Mouse (Mus musculus): ENCODE measurements around the gene Sebox. TPM values are rescaled to one million over a fixed set of nuclear protein-coding genes. Genes with fewer than 3 reads are reported as not detected.
A peak's percentile ranks its signal among the peaks of the same experiment; 100 is the strongest.
"Not testable (repeated sequence)": the region's sequence is repeated elsewhere in the genome, so short reads cannot be mapped to it uniquely, and the experiment has no call there.

Sebox gene
- polyA plus RNA-seq, 1 experiment from 2014 or later = 0.12 TPM

DNA sequence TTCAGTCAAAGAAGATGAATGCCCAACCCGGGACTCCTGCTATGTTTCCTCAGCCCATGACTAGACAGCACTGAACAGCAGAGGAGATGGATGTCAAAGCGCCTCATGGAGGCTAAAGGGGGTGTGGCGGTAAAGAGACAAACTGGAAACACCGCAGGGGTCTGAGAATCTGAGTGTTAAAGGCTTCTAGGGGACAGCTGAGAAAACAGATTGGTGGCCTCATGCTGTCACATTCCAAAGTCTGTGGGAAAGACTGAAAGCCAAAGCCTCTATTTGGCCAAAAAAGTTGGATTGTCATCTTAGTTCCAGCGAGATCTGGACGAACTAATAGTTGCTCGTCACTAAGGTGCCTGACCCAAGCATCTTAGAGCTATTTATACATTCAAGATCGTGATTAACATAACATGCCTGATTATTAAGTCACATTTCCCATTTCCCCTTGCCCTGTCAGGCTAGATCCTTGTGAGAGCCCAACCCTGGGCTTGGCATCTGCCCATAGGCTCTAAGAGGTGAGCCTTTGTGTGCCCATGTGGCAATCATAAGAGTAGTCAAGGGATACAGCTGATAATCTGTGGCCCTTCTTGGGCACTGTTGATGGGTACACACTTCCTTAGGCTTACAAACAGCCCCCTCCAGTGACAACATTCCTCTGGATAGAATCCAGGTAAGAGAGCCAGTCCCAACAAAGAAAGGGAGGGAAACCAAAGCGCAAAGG, 20.2 kb downstream of the Sebox start:
- H3K36me3 ChIP-seq = peaks cover 93% of the 10 kb centered on the region
- no peaks in the 10 kb centered on the region for H3K4me1 ChIP-seq
- H3K9ac ChIP-seq = no peak overlapping the region
- WGBS (ENCODE audit: insufficient replicate concordance) = 79% methylated on average over 9 of the region's 9 CpGs
- H3K4me2 ChIP-seq = no peak overlapping the region
- H3K27ac ChIP-seq = no peak overlapping the region
- ATAC-seq = no peak
- H3K4me3 ChIP-seq = no peak overlapping the region
- H3K9me3 ChIP-seq (replicated peaks) = no peaks in the 10 kb centered on the region
- no peaks in the 10 kb centered on the region for H3K27me3 ChIP-seq (replicated peaks)

DNA sequence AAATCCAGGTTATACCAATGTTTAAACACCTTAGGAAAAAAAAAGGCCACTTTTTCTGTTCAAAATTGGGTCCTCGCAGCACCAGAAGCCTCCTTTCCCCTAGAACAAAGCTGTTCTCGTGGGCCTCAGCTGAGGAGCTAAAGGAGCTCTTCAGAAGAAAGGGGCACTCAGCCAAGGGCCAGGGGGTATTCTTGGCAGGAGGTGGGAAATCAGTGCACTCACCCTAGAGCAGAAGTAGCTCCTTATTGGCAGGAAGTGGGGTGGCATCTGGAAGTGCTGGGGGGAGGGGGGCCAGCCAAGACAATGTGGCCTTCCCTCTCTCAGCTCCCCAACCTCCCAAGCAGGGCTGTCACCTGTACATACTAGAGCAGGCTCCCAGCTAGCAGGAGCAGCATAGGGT, 21.6 kb downstream of the Sebox start:
- WGBS (ENCODE audit: insufficient replicate concordance) = 89% methylated on average over 2 of the region's 2 CpGs
- no peak for ATAC-seq
- Histone ChIP-seq H3K27me3 (replicated peaks) (no peaks in the 10 kb centered on the region), H3K9ac (no peak overlapping the region), H3K9me3 (replicated peaks) (no peaks in the 10 kb centered on the region), H3K36me3 (peaks cover 94% of the 10 kb centered on the region), H3K27ac (no peak overlapping the region), H3K4me2 (no peak overlapping the region), H3K4me1 (no peaks in the 10 kb centered on the region), H3K4me3 (no peak overlapping the region)

DNA sequence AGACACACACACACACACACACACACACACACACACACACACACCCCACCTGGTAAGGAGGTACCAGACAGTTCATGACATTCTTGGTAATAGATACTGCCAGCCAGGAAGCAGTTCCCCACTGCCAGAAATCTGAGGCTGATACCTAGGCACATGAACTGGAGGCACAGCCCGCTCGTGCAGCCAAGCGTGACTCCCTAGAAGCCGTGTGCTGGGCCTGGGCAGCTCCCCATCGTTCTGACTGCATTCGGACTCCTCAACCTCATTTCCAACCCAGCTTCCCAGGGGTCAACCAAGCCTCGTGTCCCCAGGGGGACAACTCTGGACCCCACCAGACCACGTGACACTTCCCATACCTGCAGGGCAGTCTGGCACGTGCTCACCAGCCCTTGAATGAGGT, 25.5 kb downstream of the Sebox start:
- no peak for ATAC-seq

DNA sequence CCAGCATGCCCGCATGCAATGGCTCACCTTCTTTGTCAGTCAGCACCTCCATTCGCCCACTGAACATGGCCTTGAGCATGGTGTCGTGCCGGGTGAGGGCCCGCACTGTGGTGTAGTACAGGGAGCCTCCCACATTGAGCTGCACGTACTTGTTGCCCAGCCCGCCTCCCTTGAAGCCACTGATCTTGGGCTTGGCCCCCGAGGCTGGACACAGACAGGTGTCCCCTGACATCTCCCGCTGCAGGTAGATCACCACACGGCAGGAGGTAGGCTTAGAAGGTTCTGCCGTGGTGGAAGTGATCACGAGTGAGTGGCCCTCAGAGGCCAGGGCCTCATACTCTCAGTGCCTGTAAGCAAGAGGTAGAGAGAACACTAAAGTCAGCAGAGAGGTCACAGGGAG, 26.8 kb downstream of the Sebox start:
- ATAC-seq = no peak
- H3K4me3 ChIP-seq = no peak overlapping the region

More for the DNA sequence above, 25.5 kb downstream of the Sebox start:
- Histone ChIP-seq H3K4me2 (no peak overlapping the region), H3K27me3 (replicated peaks) (no peaks in the 10 kb centered on the region), H3K27ac (no peak overlapping the region), H3K4me3 (no peak overlapping the region), H3K4me1 (no peaks in the 10 kb centered on the region), H3K9me3 (replicated peaks) (no peaks in the 10 kb centered on the region), H3K9ac (no peak overlapping the region), H3K36me3 (peaks cover 58% of the 10 kb centered on the region)
- WGBS (ENCODE audit: insufficient replicate concordance) = 78% methylated on average over 9 of the region's 9 CpGs

DNA sequence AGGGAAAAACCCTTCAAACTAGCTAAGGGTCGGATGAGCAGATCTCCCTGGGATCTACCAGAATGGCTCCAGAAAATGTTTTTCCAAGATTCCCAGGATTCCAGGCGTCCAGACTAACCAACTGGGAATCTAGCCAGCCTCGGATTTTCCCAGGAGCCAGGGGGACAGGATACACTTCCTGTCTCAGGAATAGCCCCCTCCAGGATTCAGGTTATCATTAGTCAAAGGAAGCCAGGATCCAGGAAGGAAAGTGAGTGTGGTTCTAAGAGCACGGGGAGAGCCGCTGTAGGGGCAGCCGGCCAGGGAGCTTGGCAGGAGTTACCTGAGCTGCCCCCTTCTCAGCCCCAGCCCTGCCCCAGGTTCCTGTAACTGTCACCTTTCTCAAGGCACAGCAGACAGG, 27.8 kb downstream of the Sebox start:
- no peak overlapping the region for H3K9ac ChIP-seq
- ATAC-seq = no peak
- no peaks in the 10 kb centered on the region for H3K27me3 ChIP-seq (replicated peaks)
- whole genome bisulfite sequencing (ENCODE audit: insufficient replicate concordance) = 57% methylated on average over 6 of the region's 6 CpGs
- no peak overlapping the region for H3K4me2 ChIP-seq
- peaks cover 39% of the 10 kb centered on the region for H3K36me3 ChIP-seq
- H3K4me1 ChIP-seq = peaks cover 12% of the 10 kb centered on the region
- no peaks in the 10 kb centered on the region for H3K9me3 ChIP-seq (replicated peaks)
- H3K27ac ChIP-seq = 0 out of 2 replicates have a peak overlapping the region, but pooled peaks have one; percentile 24
- H3K4me3 ChIP-seq = no peak overlapping the region

More for the DNA sequence above, 26.8 kb downstream of the Sebox start:
- Histone ChIP-seq H3K9ac (no peak overlapping the region), H3K4me2 (no peak overlapping the region), H3K4me1 (peaks cover 3% of the 10 kb centered on the region), H3K27ac (peak overlapping the region; percentile 24; the same call in 1 of the 2 replicates), H3K27me3 (replicated peaks) (no peaks in the 10 kb centered on the region), H3K36me3 (peaks cover 48% of the 10 kb centered on the region), H3K9me3 (replicated peaks) (no peaks in the 10 kb centered on the region)
- WGBS (ENCODE audit: insufficient replicate concordance) = 79% methylated on average over 12 of the region's 12 CpGs

DNA sequence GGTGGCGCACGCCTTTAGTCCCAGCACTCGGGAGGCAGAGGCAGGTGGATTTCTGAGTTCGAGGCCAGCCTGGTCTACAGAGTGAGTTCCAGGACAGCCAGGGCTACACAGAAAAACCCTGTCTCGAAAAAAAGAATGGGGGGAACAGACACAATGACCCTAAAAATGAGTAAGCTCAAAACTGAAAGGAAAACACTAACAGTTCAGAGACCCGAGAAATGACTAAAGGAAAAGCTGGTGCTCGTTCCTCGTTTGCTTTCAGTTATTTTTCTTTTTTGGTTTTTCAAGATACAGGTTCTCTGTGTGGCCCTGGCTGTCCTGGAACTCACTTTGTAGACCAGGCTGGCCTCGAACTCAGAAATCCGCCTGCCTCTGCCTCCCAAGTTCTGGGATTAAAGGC, 28.3 kb downstream of the Sebox start:
- not testable (repeated sequence) for ATAC-seq; H3K27ac ChIP-seq; H3K4me3 ChIP-seq; H3K9me3 ChIP-seq (replicated peaks); H3K27me3 ChIP-seq (replicated peaks); H3K9ac ChIP-seq; H3K4me2 ChIP-seq
- Histone ChIP-seq H3K36me3 (peaks cover 34% of the 10 kb centered on the region), H3K4me1 (peaks cover 12% of the 10 kb centered on the region)
- 68% methylated on average over 10 of the region's 10 CpGs for WGBS (ENCODE audit: insufficient replicate concordance)

DNA sequence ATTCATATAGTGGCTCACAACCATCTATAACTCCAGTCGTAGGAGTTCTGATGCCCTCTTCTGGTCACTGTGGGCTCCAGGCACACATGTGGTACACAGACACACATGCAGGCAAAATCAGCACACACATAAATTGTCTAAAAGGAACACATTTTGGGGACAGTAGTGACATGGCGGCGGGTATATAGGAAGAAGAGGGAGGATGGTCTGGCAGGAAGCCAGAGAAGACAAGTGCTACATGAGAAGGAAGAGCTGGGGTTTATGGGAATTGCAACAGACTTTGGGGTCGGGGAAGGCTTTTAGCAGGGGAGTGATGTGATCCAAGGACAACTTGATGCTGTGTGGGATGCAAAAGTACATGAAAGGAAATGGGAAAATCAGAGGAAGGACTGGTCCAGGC, 31.3 kb downstream of the Sebox start:
- H3K4me2 ChIP-seq = peak overlapping the region; percentile 83
- H3K9ac ChIP-seq = no peak overlapping the region
- no peak overlapping the region for H3K4me3 ChIP-seq
- H3K36me3 ChIP-seq = peaks cover 19% of the 10 kb centered on the region
- H3K27ac ChIP-seq = no peak overlapping the region
- H3K9me3 ChIP-seq (replicated peaks) = no peaks in the 10 kb centered on the region
- H3K4me1 ChIP-seq = peaks cover 35% of the 10 kb centered on the region
- no peaks in the 10 kb centered on the region for H3K27me3 ChIP-seq (replicated peaks)
- no peak for ATAC-seq
- 79% methylated on average over 4 of the region's 4 CpGs for WGBS (ENCODE audit: insufficient replicate concordance)

DNA sequence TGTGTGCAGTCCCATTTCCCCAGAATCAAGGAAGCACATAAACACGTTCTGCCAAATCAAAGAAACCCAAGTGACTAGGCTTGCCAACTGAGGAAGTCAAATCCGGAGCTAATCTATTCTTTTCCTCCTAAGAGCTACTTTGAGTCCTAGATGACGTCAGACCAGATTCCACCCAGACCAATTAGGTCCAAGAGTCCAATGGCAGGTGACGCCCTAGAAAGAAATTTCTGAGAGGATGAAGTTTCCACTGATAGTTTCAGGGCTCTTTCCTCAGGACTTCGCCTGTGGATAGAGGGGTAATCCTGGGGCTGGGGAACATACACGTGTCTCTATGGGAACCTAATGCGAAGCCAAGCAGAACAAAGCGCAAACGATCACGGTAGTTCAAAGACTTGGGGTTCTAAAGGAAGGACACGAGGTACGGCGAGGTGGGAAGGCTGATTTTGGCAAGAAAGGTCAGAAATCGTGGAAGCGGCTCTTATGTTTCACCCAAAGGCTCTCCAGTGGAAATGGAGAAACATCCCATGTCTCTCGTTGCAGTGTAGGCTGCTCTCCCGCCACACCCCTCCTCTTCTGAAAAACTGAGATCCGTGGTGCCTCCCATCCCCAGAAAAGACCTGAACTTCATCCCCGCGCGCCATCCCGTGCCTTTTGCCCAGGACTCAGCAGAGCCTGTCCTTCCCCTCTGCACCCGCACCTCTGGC, 32.3 kb downstream of the Sebox start:
- ATAC-seq = no peak
- peak overlapping the region; percentile 83 for H3K4me2 ChIP-seq
- H3K9me3 ChIP-seq (replicated peaks) = no peaks in the 10 kb centered on the region
- no peaks in the 10 kb centered on the region for H3K27me3 ChIP-seq (replicated peaks)
- H3K36me3 ChIP-seq = peaks cover 23% of the 10 kb centered on the region
- peak overlapping the region; percentile 70 for H3K9ac ChIP-seq
- H3K4me1 ChIP-seq = peaks cover 35% of the 10 kb centered on the region
- H3K4me3 ChIP-seq = peak overlapping the region; percentile 81
- WGBS (ENCODE audit: insufficient replicate concordance) = 1% methylated on average over 23 of the region's 23 CpGs
- peak overlapping the region; percentile 75 for H3K27ac ChIP-seq

DNA sequence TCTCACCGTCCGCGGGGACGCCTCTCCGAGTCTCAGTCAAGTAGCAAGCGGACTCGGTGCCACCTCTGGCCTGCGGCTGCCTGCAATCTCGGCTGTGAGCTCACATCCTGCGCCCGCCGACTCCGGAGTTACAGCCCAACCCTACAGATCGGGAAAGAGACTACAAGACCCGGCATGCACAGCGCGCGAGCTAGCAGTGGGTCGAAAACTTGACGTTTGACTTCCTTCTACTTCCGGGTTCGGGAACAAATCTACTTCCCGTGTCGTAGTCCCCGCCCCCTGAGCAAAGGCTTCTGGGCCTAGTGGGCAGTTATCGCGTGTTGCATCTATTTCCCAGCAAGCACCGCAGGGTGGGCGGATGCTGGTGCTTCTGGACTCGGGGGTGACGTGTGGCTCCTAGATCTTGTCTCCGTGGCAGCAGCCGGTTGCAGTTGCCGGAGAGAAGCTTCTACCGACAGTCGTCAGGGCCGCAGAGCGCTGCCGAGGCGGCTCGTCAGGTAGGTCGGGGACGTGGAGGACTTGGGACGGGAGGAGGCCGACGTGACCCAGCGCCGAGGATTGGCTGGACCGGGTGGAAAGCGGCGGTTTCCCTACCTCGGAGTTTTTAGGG, 32.9 kb downstream of the Sebox start, which contains the start of the genes Tnfaip1 and Ift20:
TSS of gene Tnfaip1 (minus strand) at position 253 of the 610 bp plus-strand sequence.
TSS of gene Ift20 (plus strand) at position 282 of the 610 bp plus-strand sequence.
- Histone ChIP-seq H3K4me2 (peak within 1 kb of the TSS; percentile 83), H3K4me3 (peak within 1 kb of the TSS; percentile 81), H3K9me3 (replicated peaks) (no peaks in the 10 kb centered on the region), H3K27me3 (replicated peaks) (no peaks in the 10 kb centered on the region), H3K9ac (peak within 1 kb of the TSS; percentile 88), H3K4me1 (peaks cover 35% of the 10 kb centered on the region), H3K36me3 (peaks cover 29% of the 10 kb centered on the region), H3K27ac (peak within 1 kb of the TSS; percentile 89)
- WGBS (ENCODE audit: insufficient replicate concordance) = under 1% methylated on average over 52 of the region's 52 CpGs
- peak; percentile 97 for ATAC-seq

DNA sequence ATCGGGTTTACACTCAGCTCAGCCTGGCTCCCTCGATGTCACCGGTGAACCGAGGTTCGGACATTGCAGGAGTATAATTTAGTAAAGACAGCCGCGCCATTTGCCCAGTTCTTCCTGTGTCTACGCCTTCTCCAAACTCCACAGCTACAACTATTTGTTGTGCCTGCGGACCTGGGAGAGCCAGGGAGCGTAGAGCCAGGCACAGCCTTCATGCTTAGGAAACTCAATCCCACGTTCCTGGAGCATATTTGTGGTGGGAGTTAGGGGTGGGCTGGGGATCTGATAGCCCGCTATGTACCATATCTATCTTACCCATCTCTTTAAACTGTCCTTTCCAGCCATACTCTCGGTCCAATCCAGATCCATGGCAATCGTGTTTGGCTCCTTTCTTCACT, 33.4 kb downstream of the Sebox start:
- ATAC-seq = no peak
- WGBS (ENCODE audit: insufficient replicate concordance) = 2% methylated on average over 14 of the region's 14 CpGs

DNA sequence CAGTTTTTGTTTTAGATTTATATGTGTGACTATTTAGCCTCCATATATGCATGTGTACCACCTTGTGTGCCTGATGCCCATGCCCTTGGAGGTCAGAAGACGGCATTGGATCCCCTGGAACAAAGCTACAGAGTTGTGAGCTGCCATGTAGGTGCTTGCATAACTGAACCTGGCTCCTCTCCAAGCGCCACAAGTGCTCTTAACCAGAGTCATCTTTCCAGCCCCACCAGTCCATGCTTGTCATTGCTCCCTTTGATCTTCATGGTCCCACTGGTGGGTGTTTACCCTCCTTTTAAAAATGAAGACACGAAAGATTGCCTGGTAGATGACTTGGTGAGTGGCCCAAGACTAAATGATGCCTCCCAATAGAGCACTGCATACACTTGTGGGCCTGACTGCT, 37.1 kb downstream of the Sebox start:
- Histone ChIP-seq H3K27me3 (replicated peaks) (no peaks in the 10 kb centered on the region), H3K27ac (no peak overlapping the region), H3K4me2 (no peak overlapping the region), H3K9me3 (replicated peaks) (no peaks in the 10 kb centered on the region), H3K36me3 (peaks cover 68% of the 10 kb centered on the region), H3K4me1 (peaks cover 35% of the 10 kb centered on the region), H3K4me3 (no peak overlapping the region), H3K9ac (no peak overlapping the region)
- no peak for ATAC-seq
- WGBS (ENCODE audit: insufficient replicate concordance) = 74% methylated on average over 3 of the region's 3 CpGs

More for the DNA sequence above, 33.4 kb downstream of the Sebox start:
- Histone ChIP-seq H3K4me1 (peaks cover 35% of the 10 kb centered on the region), H3K4me3 (peak overlapping the region; percentile 81), H3K36me3 (peaks cover 33% of the 10 kb centered on the region), H3K9ac (peak overlapping the region; percentile 88), H3K4me2 (peak overlapping the region; percentile 83), H3K27ac (peak overlapping the region; percentile 89), H3K9me3 (replicated peaks) (no peaks in the 10 kb centered on the region), H3K27me3 (replicated peaks) (no peaks in the 10 kb centered on the region)

All from liver, embryonic 12.5 days (tissue).